Mouse (Mus musculus) cerebellum, adult 2 months (tissue): ENCODE data around the gene Mroh3.

Experiments used
- CTCF ChIP-seq: fragments of 200-500 bp; IDR thresholded peaks from 2 replicates; pipeline ENCODE4 v1.5.1; 2011; ENCODE audit warnings: low read depth, mild to moderate bottlenecking, control low read depth, low read length, moderate library complexity, borderline replicate concordance; ENCODE audit not compliant: insufficient read depth
- POLR2A ChIP-seq: fragments of 200-500 bp; IDR thresholded peaks from 2 replicates; pipeline ENCODE4 v1.6.1; 2011; ENCODE audit warnings: low read length, control low read depth, borderline replicate concordance; ENCODE audit not compliant: insufficient read depth

DNA sequence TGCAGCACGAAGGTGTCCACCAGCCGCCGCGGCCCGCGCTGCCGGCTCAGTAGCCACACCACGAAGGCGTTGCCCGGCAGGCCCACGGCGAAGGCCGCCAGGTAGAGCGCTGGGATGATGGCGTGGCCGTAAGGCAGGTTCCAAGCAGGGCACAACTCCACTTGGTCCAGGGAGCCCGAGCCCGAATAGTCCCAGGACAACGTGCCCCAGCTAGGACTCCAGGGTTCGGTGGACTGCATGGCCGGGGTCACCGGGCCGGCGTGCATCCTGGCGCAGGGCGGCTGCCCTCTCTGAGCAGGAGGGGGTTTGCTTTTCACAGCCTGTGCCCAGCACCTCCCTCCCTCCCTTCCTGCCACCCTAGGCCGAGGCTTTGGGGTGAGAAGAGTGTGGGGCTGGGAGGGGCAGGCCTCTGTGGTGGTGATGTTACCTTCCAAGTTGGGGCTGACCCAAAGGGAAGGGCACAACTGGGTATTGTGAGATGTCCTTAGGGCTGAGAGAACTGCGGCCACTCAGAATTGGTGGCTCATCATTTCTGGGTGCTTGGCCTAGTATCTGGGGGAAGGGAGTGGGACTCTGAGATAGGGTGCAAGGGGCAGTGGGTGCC, 48.1 kb upstream of the Mroh3 start, which contains the start of gene Gpr25:
- TF ChIP-seq POLR2A (no peak), CTCF (no peak)
